Mouse (Mus musculus): ENCODE measurements around the gene Pde3a.

GRCm38 (mm10) chr6:141380927-141381326 is 131.9 kb downstream of the Pde3a start:
- TF ChIP-seq GATA1 (IDR thresholded peaks at IDR 0.05; ENCODE audit: borderline replicate concordance, low read length), result no peak
- TF ChIP-seq FLI1 (IDR thresholded peaks at IDR 0.05; ENCODE audit: low read length), result no peak
